Mouse (Mus musculus) forebrain, embryonic 16.5 days (tissue): ENCODE data around the gene Nrm. TPM values are rescaled to one million over a fixed set of nuclear protein-coding genes. Genes with fewer than 3 reads are reported as not detected.

ENCODE experiments used
- ATAC-seq: fragments of 200-750 bp; cut with Nextera tagmentation; 2 replicates; pipeline ENCODE4 v1.8.0; 2017; ENCODE audit warnings: mild to moderate bottlenecking, moderate library complexity
- H3K27ac ChIP-seq: fragments of 300-500 bp; sonication (generic); 2 replicates; pipeline ENCODE4 v1.5.1; 2014; ENCODE audit warnings: low read length, control low read depth
- H3K27me3 ChIP-seq: fragments of 300-500 bp; sonication (generic); replicated peaks from 2 replicates; pipeline ENCODE4 v1.6.1; 2014; ENCODE audit warnings: low read length; ENCODE audit not compliant: control insufficient read depth, insufficient read depth
- H3K36me3 ChIP-seq: fragments of 300-500 bp; sonication (generic); 2 replicates; pipeline ENCODE4 v1.6.1; 2014; ENCODE audit not compliant: control insufficient read depth, insufficient read depth
- H3K4me1 ChIP-seq: fragments of 300-500 bp; sonication (generic); replicated peaks from 2 replicates; pipeline ENCODE4 v1.6.1; 2014; ENCODE audit warnings: low read length; ENCODE audit not compliant: control insufficient read depth, insufficient read depth
- H3K4me2 ChIP-seq: fragments of 300-500 bp; sonication (generic); 2 replicates; pipeline ENCODE4 v1.6.1; 2014; ENCODE audit warnings: mild to moderate bottlenecking, low read length, control low read depth
- H3K4me3 ChIP-seq: fragments of 300-500 bp; sonication (generic); replicated peaks from 2 replicates; pipeline ENCODE4 v1.5.1; 2014; ENCODE audit warnings: mild to moderate bottlenecking, low read length, control low read depth
- H3K9ac ChIP-seq: fragments of 300-500 bp; sonication (generic); replicated peaks from 2 replicates; pipeline ENCODE4 v1.6.1; 2014; ENCODE audit warnings: low read depth, low read length, control low read depth
- H3K9me3 ChIP-seq: fragments of 300-500 bp; sonication (generic); 2 replicates; pipeline ENCODE4 v1.6.1; 2016; ENCODE audit warnings: low read length; ENCODE audit not compliant: control insufficient read depth
- WGBS: fragments of 180-500 bp; shearing (Covaris S2); extraction: QIAGEN DNeasy Blood & Tissue Kit; methylation state at CpG from one replicate; pipeline ENCODE4 v1.1.7; 2014; 5-methylcytosine and 5-hydroxymethylcytosine counted together
- polyA plus RNA-seq: library from polyadenylated mRNA; unstranded; fragments of >200 nt; fragmentation: Nextera tagmentation; extraction: Ambion mirVana; gene quantifications from 2 replicates; pipeline ENCODE4 v1.2.1, GENCODE M21; 2015

Nrm gene
- polyA plus RNA-seq, 1 experiment from 2014 or later = 26.1 TPM

DNA sequence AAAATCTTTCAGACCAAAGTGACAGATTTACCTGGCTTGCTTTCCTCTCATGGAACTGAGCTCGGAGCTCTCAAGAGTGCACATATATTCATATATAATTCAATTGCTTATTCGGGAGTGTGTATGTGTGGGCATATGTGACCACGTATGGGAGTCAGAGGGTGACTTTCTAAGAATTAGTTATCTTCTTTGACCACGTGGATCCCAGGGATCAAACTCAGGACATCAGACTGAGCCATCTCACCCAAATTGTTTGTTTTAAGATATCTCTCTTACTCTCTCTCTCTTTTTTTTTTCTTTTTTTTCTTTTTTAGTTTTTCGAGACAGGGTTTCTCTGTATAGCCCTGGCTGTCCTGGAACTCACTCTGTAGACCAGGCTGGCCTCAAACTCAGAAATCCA, 41.0 kb upstream of the Nrm start:
- H3K27me3 ChIP-seq = peaks cover 5% of the 10 kb centered on the region; the same call in 1 of the 2 replicates
- 82% methylated on average over 5 of the region's 5 CpGs for WGBS
- H3K36me3 ChIP-seq = no peaks in the 10 kb centered on the region
- H3K9me3 ChIP-seq = no peaks in the 10 kb centered on the region
- H3K4me1 ChIP-seq = peaks cover 27% of the 10 kb centered on the region
- no peak overlapping the region for H3K9ac ChIP-seq
- no peak overlapping the region for H3K4me2 ChIP-seq
- H3K4me3 ChIP-seq = no peak overlapping the region
- no peak overlapping the region for H3K27ac ChIP-seq
- no peak for ATAC-seq

DNA sequence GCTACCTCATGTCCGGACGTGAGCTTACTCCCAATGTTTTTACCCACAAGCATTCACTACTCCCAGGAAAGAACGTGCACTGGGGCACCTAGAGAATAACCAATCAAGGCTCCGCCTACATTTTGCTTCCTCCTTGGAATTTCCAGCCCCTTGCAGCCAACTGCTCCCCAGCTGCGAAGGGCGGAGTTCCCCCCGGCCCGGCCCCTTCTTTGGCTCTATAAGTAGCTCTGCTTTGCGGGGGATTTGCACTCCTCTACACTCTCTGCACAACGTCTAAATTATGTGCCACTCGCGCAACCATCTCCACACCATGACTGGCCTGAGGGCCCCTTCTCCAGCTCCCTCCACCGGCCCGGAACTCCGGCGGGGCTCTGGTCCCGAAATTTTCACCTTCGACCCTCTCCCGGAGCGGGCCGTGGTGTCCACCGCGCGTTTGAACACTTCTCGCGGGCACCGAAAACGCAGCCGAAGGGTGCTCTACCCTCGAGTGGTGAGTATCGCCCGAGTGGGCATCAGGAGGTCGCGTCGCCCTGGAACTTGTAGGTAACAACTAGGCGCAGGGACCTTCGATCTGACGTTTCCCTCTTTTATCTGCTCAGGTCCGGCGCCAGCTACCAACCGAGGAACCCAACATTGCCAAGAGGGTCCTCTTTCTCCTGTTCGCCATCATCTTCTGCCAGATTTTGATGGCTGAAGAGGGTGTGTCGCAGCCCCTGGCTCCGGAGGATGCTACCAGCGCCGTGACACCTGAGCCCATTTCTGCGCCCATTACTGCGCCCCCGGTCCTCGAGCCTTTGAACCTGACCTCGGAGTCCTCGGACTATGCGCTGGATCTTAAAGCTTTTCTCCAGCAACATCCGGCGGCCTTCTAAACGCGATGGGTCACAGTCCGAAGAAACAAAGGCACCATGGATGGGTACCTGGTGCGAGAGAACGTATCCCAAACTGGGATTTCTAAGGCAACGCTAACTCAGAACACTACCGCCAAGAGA, 39.4 kb upstream of the Nrm start, which contains the start of gene Ier3:
Gene Ier3 (plus strand): TSS at position 246 of the 992 bp plus-strand sequence.
- peak; percentile 29 for ATAC-seq
- Histone ChIP-seq H3K36me3 (peaks cover 2% of the 10 kb centered on the region; the same call in 1 of the 2 replicates), H3K4me1 (peaks cover 27% of the 10 kb centered on the region), H3K27ac (no peak within 1 kb of the TSS), H3K27me3 (peaks cover 5% of the 10 kb centered on the region; the same call in 1 of the 2 replicates), H3K4me2 (peak within 1 kb of the TSS; percentile 94), H3K9me3 (no peaks in the 10 kb centered on the region), H3K9ac (peak within 1 kb of the TSS; percentile 79), H3K4me3 (peak within 1 kb of the TSS; percentile 88)
- WGBS = under 1% methylated on average over 62 of the region's 62 CpGs

DNA sequence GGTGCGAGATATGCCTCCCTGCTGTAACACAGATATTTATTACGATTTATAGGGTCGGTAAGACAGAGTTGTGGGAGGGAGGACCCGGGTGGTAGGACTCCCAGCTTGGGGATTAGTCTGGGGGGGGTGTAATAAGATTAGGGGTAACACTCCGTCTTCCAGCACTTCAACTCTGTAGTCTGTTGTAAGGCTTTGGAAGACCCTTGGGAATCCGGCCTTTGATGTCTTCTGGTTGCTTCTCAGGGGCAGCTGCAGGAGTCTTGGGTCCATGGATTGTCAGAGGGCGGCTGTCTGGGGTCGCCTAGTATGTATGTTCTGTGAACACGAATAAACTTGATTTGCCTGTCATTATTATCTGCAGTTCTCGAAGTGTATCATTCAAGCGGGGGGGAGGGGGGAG, 38.6 kb upstream of the Nrm start:
- ATAC-seq = peak; percentile 1
- Histone ChIP-seq H3K9ac (peak overlapping the region; percentile 79), H3K27ac (peak overlapping the region; percentile 32), H3K4me1 (peaks cover 27% of the 10 kb centered on the region), H3K4me2 (peak overlapping the region; percentile 94), H3K9me3 (no peaks in the 10 kb centered on the region), H3K27me3 (peaks cover 5% of the 10 kb centered on the region; the same call in 1 of the 2 replicates), H3K4me3 (peak overlapping the region; percentile 88), H3K36me3 (peaks cover 8% of the 10 kb centered on the region)
- 3% methylated on average over 11 of the region's 11 CpGs for WGBS

DNA sequence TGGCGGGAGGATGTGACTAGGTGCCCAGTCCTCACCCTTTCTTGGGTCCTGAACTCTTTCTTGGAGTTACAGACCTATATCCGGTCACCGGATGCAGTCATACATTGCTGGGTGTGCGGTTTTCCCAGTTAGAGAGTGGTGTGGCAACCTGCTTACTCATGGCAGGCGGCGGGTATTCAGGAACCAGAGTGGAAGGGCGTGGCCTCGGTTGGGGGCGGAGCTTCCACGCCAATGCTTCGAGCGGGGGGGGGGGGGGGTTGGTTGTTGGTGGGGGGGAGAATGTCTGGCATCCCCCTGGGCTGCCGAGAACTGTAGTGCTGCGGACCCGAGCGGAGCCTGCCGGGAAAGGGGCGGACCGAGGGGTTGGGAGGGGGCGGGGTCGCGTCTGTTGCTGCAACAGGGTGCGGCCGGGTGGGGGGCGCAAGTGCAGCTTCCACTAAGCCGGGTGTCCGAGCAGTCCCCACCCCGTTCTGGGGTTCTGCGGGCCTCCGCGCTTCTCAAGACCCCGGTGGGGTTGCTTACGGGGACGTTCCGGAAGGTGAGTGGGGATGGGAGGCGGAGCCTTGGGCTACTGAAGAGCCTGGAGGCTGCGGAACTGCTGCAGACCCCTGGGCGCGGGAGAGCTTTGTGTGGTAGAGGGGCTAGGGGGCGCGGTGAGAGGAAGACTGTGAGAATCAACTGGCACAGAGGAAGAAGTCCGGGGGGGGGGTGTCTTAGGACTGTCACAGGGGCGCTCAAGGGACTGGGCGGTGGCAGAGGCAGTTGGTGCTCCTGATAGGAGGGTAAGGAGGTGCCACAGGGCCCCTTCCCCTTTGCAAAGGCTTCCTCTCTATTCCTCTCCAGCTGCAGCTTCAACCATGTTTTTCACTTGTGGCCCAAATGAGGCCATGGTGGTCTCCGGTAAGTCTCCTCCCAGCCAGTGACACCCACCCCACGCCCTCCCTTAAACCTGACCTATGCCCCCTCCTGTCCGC, 37.9 kb upstream of the Nrm start, which contains the start of gene Flot1:
Gene Flot1 (plus strand): TSS at position 267 of the 974 bp plus-strand sequence.
- Histone ChIP-seq H3K4me1 (peaks cover 27% of the 10 kb centered on the region), H3K4me2 (peak within 1 kb of the TSS; percentile 94), H3K9ac (peak within 1 kb of the TSS; percentile 79), H3K27me3 (peaks cover 5% of the 10 kb centered on the region; the same call in 1 of the 2 replicates), H3K27ac (peak within 1 kb of the TSS; percentile 89), H3K36me3 (peaks cover 11% of the 10 kb centered on the region), H3K9me3 (no peaks in the 10 kb centered on the region), H3K4me3 (peak within 1 kb of the TSS; percentile 88)
- 2% methylated on average over 46 of the region's 47 CpGs for WGBS
- peak; percentile 91 for ATAC-seq

DNA sequence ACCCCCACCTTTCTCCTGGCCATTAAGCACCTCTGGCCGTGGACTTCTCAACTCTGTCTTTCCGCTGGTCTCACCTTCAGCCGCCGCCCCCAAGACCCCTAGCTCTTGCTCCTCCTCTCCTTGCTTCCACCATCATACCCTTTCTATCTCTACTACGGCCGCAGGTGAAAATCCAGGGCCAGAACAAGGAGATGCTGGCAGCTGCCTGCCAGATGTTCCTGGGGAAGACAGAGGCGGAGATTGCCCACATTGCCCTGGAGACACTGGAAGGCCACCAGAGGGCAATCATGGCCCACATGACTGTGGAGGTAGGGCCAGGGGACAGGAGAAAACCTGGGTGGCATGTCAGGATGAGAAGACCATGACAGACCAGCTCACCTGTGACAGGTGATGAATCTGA, 36.7 kb upstream of the Nrm start:
- H3K9ac ChIP-seq = no peak overlapping the region
- no peak overlapping the region for H3K4me3 ChIP-seq
- 68% methylated on average over 7 of the region's 7 CpGs for WGBS
- ATAC-seq = no peak
- peaks cover 27% of the 10 kb centered on the region for H3K4me1 ChIP-seq
- H3K27ac ChIP-seq = no peak overlapping the region
- H3K9me3 ChIP-seq = no peaks in the 10 kb centered on the region
- H3K36me3 ChIP-seq = peaks cover 11% of the 10 kb centered on the region
- peaks cover 3% of the 10 kb centered on the region; the same call in 1 of the 2 replicates for H3K27me3 ChIP-seq
- no peak overlapping the region; the same call in 1 of the 2 replicates for H3K4me2 ChIP-seq

DNA sequence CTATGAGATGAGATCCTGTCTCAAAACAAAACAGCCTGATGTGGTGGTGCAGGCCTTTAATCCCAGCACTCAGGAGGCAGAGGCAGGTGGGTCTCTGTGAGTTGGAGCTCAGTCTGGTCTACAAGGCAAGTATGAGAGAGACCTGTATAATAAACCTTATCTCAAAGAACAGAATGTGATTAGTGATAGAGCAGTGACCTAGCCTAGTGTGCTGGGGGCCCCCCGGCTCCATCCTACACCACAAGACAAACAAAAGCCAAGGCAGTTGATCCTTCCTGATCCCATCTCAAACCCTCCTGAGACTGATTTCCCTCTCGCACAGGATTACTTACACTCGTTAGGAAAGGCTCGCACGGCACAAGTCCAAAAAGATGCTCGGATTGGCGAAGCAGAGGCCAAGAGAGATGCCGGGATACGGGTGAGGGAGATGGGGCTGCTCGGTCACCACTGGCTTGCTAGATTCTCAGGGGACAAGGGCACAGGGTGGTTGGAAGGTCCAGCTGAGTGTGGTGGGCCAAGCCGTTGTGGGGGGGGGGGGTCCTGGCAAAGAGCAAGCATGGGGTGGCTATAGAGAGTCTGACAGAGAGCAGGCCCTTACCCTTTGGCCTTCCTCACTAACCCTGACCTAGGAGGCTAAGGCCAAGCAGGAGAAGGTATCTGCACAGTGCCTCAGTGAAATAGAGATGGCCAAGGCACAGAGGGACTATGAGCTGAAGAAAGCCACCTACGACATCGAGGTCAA, 35.8 kb upstream of the Nrm start:
- Histone ChIP-seq H3K9me3 (no peaks in the 10 kb centered on the region), H3K36me3 (peaks cover 11% of the 10 kb centered on the region), H3K27ac (no peak overlapping the region), H3K4me2 (no peak overlapping the region), H3K4me1 (peaks cover 35% of the 10 kb centered on the region), H3K27me3 (no peaks in the 10 kb centered on the region), H3K9ac (no peak overlapping the region), H3K4me3 (no peak overlapping the region)
- WGBS = 91% methylated on average over 13 of the region's 13 CpGs
- ATAC-seq = no peak

DNA sequence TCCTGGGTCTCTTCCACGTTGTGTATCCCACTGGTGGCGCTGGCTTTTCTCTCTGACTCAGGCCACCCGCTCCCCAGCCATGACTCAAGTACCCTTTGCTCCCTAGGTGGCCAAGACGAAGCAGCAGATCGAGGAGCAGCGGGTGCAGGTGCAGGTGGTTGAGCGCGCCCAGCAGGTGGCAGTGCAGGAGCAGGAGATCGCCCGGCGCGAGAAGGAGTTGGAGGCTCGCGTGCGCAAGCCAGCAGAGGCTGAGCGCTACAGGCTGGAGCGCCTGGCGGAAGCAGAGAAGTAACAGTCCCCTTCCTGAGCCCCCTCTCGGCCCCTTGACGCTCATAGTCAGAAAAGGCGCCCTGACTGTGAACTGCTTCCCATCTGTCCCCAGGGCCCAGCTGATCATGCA, 31.4 kb upstream of the Nrm start:
- ATAC-seq = peak; percentile 80
- Histone ChIP-seq H3K4me2 (peak overlapping the region; percentile 20), H3K27me3 (no peaks in the 10 kb centered on the region), H3K9me3 (no peaks in the 10 kb centered on the region), H3K4me3 (no peak overlapping the region), H3K4me1 (peaks cover 31% of the 10 kb centered on the region), H3K9ac (no peak overlapping the region), H3K27ac (no peak overlapping the region), H3K36me3 (peaks cover 35% of the 10 kb centered on the region)
- WGBS = 2% methylated on average over 21 of the region's 21 CpGs

DNA sequence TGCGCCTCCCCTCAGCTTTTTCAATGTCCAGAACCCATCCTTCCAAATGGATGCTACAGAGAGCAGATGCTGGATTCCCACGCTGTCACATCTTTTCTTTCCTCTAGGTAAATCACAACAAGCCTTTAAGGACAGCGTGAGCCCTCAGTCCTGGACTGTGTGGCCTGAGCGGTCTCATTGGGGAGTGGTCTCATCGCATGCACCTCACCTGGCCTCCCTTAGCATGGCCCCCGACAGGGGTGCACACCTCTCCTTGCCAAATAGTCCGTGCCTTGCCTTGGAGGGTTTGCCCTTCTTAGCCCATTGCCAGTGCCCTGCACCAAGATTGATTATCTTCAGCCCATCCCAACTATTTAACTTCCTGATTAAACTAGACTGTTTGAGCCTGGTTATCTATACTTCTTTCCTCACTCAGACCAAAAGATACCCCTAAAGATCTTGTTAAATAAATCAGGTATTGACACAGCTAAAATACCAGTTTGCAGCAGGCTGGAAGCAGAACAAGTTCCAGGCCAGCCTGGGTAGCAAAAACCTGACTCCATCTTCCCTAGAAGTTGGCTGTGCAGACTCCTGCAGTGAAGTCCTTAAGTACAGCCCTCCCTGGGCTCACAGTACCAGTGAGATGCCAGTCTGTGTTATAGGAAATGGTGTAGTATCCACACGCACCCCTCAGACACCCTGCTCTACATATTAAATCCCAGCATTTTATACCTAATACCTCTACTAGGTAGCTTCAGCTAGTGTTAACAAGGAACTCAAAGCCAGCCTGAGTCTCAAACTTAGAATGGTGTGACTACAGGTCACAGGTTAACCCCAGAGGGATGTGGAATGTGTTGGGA, 28.5 kb upstream of the Nrm start:
- peak overlapping the region; percentile 41 for H3K27ac ChIP-seq
- WGBS = 64% methylated on average over 8 of the region's 8 CpGs
- peaks cover 45% of the 10 kb centered on the region for H3K4me1 ChIP-seq
- H3K4me3 ChIP-seq = no peak overlapping the region
- no peak overlapping the region for H3K4me2 ChIP-seq
- peaks cover 44% of the 10 kb centered on the region for H3K36me3 ChIP-seq
- H3K9me3 ChIP-seq = no peaks in the 10 kb centered on the region
- ATAC-seq = no peak
- no peaks in the 10 kb centered on the region for H3K27me3 ChIP-seq
- 0 out of 2 replicates have a peak overlapping the region, but pooled peaks have one; percentile 6 for H3K9ac ChIP-seq
